Mouse (Mus musculus) forebrain, embryonic 15.5 days (tissue): ENCODE results near the gene Usp54. TPM values are rescaled to one million over a fixed set of nuclear protein-coding genes. Genes with fewer than 3 reads are reported as not detected.
A peak's percentile ranks its signal among the peaks of the same experiment; 100 is the strongest.

ENCODE experiments used
- ATAC-seq: fragments of 200-750 bp; cut with Nextera tagmentation; replicated peaks from 2 replicates; pipeline ENCODE4 v1.8.0; 2017; ENCODE audit warnings: mild to moderate bottlenecking, moderate TSS enrichment, moderate library complexity
- H3K27ac ChIP-seq: fragments of 300-500 bp; sonication (generic); replicated peaks from 2 replicates; pipeline ENCODE4 v1.5.1; 2015; ENCODE audit warnings: mild to moderate bottlenecking, inconsistent platforms
- H3K27me3 ChIP-seq: fragments of 300-500 bp; sonication (generic); 2 replicates; pipeline ENCODE4 v1.6.1; 2015; ENCODE audit warnings: inconsistent platforms
- H3K36me3 ChIP-seq: fragments of 300-500 bp; sonication (generic); 2 replicates; pipeline ENCODE4 v1.6.1; 2015; ENCODE audit warnings: mild to moderate bottlenecking, inconsistent platforms
- H3K4me1 ChIP-seq: fragments of 300-500 bp; sonication (generic); 2 replicates; pipeline ENCODE4 v1.6.1; 2015; ENCODE audit warnings: inconsistent platforms
- H3K4me2 ChIP-seq: fragments of 300-500 bp; sonication (generic); replicated peaks from 2 replicates; pipeline ENCODE4 v1.6.1; 2015; ENCODE audit warnings: mild to moderate bottlenecking, inconsistent platforms
- H3K4me3 ChIP-seq: fragments of 300-500 bp; sonication (generic); 2 replicates; pipeline ENCODE4 v1.5.1; 2015; ENCODE audit warnings: mild to moderate bottlenecking, inconsistent platforms
- H3K9ac ChIP-seq: fragments of 300-500 bp; sonication (generic); replicated peaks from 2 replicates; pipeline ENCODE4 v1.6.1; 2015; ENCODE audit warnings: mild to moderate bottlenecking, inconsistent platforms
- H3K9me3 ChIP-seq: fragments of 300-500 bp; sonication (generic); 2 replicates; pipeline ENCODE4 v1.6.1; 2016; ENCODE audit warnings: inconsistent platforms
- WGBS: fragments of 180-500 bp; shearing (Covaris S2); methylation state at CpG from one replicate; pipeline ENCODE4 v1.1.7; 2015; ENCODE audit warnings: mixed read lengths; 5-methylcytosine and 5-hydroxymethylcytosine counted together
- polyA plus RNA-seq: library from polyadenylated mRNA; unstranded; fragments of >200 nt; fragmentation: Nextera tagmentation; extraction: Ambion mirVana; gene quantifications from 2 replicates; pipeline ENCODE4 v1.2.1, GENCODE M21; 2015

Usp54 gene
- polyA plus RNA-seq, 1 experiment from 2014 or later = 10.1 TPM

GRCm38 (mm10) chr14:20664436-20664835, 23.6 kb upstream of the Usp54 start:
- H3K9ac ChIP-seq = no peak overlapping the region
- H3K9me3 ChIP-seq = no peaks in the 10 kb centered on the region
- no peaks in the 10 kb centered on the region for H3K36me3 ChIP-seq
- peaks cover 11% of the 10 kb centered on the region for H3K4me1 ChIP-seq
- no peak overlapping the region for H3K4me2 ChIP-seq
- 0 out of 2 replicates have a peak, but pooled peaks cover 8% of the 10 kb centered on the region for H3K27me3 ChIP-seq
- WGBS = 40% methylated on average over 3 of the region's 3 CpGs
- no peak for ATAC-seq
- no peak overlapping the region for H3K4me3 ChIP-seq
- H3K27ac ChIP-seq = no peak overlapping the region

GRCm38 (mm10) chr14:20663601-20664000, 22.7 kb upstream of the Usp54 start:
- no peak for ATAC-seq
- no peaks in the 10 kb centered on the region for H3K9me3 ChIP-seq
- H3K27me3 ChIP-seq = 0 out of 2 replicates have a peak, but pooled peaks cover 8% of the 10 kb centered on the region
- no peak overlapping the region for H3K4me3 ChIP-seq
- H3K9ac ChIP-seq = no peak overlapping the region
- no peaks in the 10 kb centered on the region for H3K36me3 ChIP-seq
- no peak overlapping the region for H3K27ac ChIP-seq
- H3K4me1 ChIP-seq = peaks cover 11% of the 10 kb centered on the region
- no peak overlapping the region for H3K4me2 ChIP-seq
- WGBS = 73% methylated on average over 2 of the region's 2 CpGs

GRCm38 (mm10) chr14:20662740-20663139, 21.9 kb upstream of the Usp54 start:
- Histone ChIP-seq H3K27me3 (0 out of 2 replicates have a peak, but pooled peaks cover 8% of the 10 kb centered on the region), H3K9me3 (no peaks in the 10 kb centered on the region), H3K36me3 (no peaks in the 10 kb centered on the region), H3K4me2 (no peak overlapping the region), H3K4me3 (no peak overlapping the region), H3K4me1 (peaks cover 11% of the 10 kb centered on the region), H3K27ac (no peak overlapping the region), H3K9ac (no peak overlapping the region)
- ATAC-seq = no peak
- 92% methylated on average over 3 of the region's 3 CpGs for WGBS

- H3K36me3 ChIP-seq = no peaks in the 10 kb centered on the region
- H3K27ac ChIP-seq = peak overlapping the region; percentile 64
- ATAC-seq = peak; percentile 21; the same call in 1 of the 2 replicates
- peak overlapping the region; percentile 60 for H3K9ac ChIP-seq
- 0 out of 2 replicates have a peak, but pooled peaks cover 8% of the 10 kb centered on the region for H3K27me3 ChIP-seq
- peak overlapping the region; percentile 52 for H3K4me3 ChIP-seq
- 8% methylated on average over 19 of the region's 19 CpGs for WGBS
- peaks cover 11% of the 10 kb centered on the region for H3K4me1 ChIP-seq
- H3K4me2 ChIP-seq = peak overlapping the region; percentile 69
- H3K9me3 ChIP-seq = no peaks in the 10 kb centered on the region
These were observed 20.9 kb upstream of the Usp54 start for GRCm38 (mm10) chr14:20661661-20662331.

- Histone ChIP-seq H3K9ac (peak overlapping the region; percentile 60), H3K36me3 (no peaks in the 10 kb centered on the region), H3K9me3 (no peaks in the 10 kb centered on the region), H3K27ac (peak overlapping the region; percentile 64), H3K27me3 (0 out of 2 replicates have a peak, but pooled peaks cover 8% of the 10 kb centered on the region), H3K4me3 (peak overlapping the region; percentile 52), H3K4me1 (peaks cover 11% of the 10 kb centered on the region), H3K4me2 (peak overlapping the region; percentile 69)
- ATAC-seq = peak; percentile 88
- WGBS = 1% methylated on average over 52 of the region's 52 CpGs
These were observed 20.2 kb upstream of the Usp54 start for GRCm38 (mm10) chr14:20660827-20661660.

- Histone ChIP-seq H3K4me2 (no peak overlapping the region), H3K36me3 (no peaks in the 10 kb centered on the region), H3K27ac (no peak overlapping the region), H3K27me3 (0 out of 2 replicates have a peak, but pooled peaks cover 5% of the 10 kb centered on the region), H3K4me3 (no peak overlapping the region), H3K9ac (no peak overlapping the region), H3K4me1 (peaks cover 11% of the 10 kb centered on the region), H3K9me3 (no peaks in the 10 kb centered on the region)
- 97% methylated on average over 7 of the region's 7 CpGs for WGBS
- ATAC-seq = no peak
These were observed 18.8 kb upstream of the Usp54 start for GRCm38 (mm10) chr14:20659687-20660086.

GRCm38 (mm10) chr14:20658902-20659301, 18.0 kb upstream of the Usp54 start:
- H3K4me1 ChIP-seq = peaks cover 11% of the 10 kb centered on the region
- no peaks in the 10 kb centered on the region for H3K9me3 ChIP-seq
- H3K4me3 ChIP-seq = no peak overlapping the region
- ATAC-seq = no peak
- no peak overlapping the region for H3K4me2 ChIP-seq
- 90% methylated on average over 6 of the region's 6 CpGs for WGBS
- 0 out of 2 replicates have a peak, but pooled peaks cover 5% of the 10 kb centered on the region for H3K27me3 ChIP-seq
- no peak overlapping the region for H3K9ac ChIP-seq
- no peaks in the 10 kb centered on the region for H3K36me3 ChIP-seq
- H3K27ac ChIP-seq = no peak overlapping the region

GRCm38 (mm10) chr14:20658326-20658725, 17.5 kb upstream of the Usp54 start:
- H3K27me3 ChIP-seq = 0 out of 2 replicates have a peak, but pooled peaks cover 5% of the 10 kb centered on the region
- no peak overlapping the region for H3K4me2 ChIP-seq
- H3K27ac ChIP-seq = no peak overlapping the region
- no peaks in the 10 kb centered on the region for H3K9me3 ChIP-seq
- no peak for ATAC-seq
- no peak overlapping the region for H3K4me3 ChIP-seq
- peaks cover 11% of the 10 kb centered on the region for H3K4me1 ChIP-seq
- no peak overlapping the region for H3K9ac ChIP-seq
- H3K36me3 ChIP-seq = no peaks in the 10 kb centered on the region

- no peak within 1 kb of the TSS for H3K9ac ChIP-seq
- no peaks in the 10 kb centered on the region for H3K36me3 ChIP-seq
- WGBS = 37% methylated on average over 11 of the region's 11 CpGs
- no peaks in the 10 kb centered on the region for H3K27me3 ChIP-seq
- no peak within 1 kb of the TSS for H3K4me2 ChIP-seq
- H3K27ac ChIP-seq = no peak within 1 kb of the TSS
- peaks cover 3% of the 10 kb centered on the region; the same call in 1 of the 2 replicates for H3K4me1 ChIP-seq
- no peak within 1 kb of the TSS for H3K4me3 ChIP-seq
- ATAC-seq = no peak
- no peaks in the 10 kb centered on the region for H3K9me3 ChIP-seq
These were observed 15.5 kb upstream of the Usp54 start, which contains the start of gene Myoz1 for GRCm38 (mm10) chr14:20656361-20656760. TSS of gene Myoz1 (minus strand) at chr14:20656540.

GRCm38 (mm10) chr14:20655731-20656130, 14.9 kb upstream of the Usp54 start:
- no peak overlapping the region for H3K4me2 ChIP-seq
- no peak for ATAC-seq
- H3K27me3 ChIP-seq = no peaks in the 10 kb centered on the region
- H3K4me1 ChIP-seq = peaks cover 3% of the 10 kb centered on the region; the same call in 1 of the 2 replicates
- no peaks in the 10 kb centered on the region for H3K9me3 ChIP-seq
- no peaks in the 10 kb centered on the region for H3K36me3 ChIP-seq
- 90% methylated on average over 9 of the region's 9 CpGs for WGBS
- no peak overlapping the region for H3K4me3 ChIP-seq
- H3K9ac ChIP-seq = no peak overlapping the region
- H3K27ac ChIP-seq = no peak overlapping the region

- no peaks in the 10 kb centered on the region for H3K27me3 ChIP-seq
- no peak overlapping the region for H3K4me3 ChIP-seq
- no peaks in the 10 kb centered on the region for H3K36me3 ChIP-seq
- H3K9me3 ChIP-seq = no peaks in the 10 kb centered on the region
- no peak overlapping the region for H3K9ac ChIP-seq
- ATAC-seq = no peak
- H3K4me1 ChIP-seq = no peaks in the 10 kb centered on the region
- H3K27ac ChIP-seq = no peak overlapping the region
- WGBS = 88% methylated on average over 9 of the region's 9 CpGs
- H3K4me2 ChIP-seq = no peak overlapping the region
These were observed 14.0 kb upstream of the Usp54 start for GRCm38 (mm10) chr14:20654690-20655421.
